Mouse (Mus musculus): Measurements from ENCODE around the gene Gm17387. TPM values are rescaled to one million over a fixed set of nuclear protein-coding genes. Genes with fewer than 3 reads are reported as not detected.

Gene Gm17387
- polyA plus RNA-seq, 1 experiment from 2014 or later = not detected

- ATAC-seq (ENCODE audit: extremely low read depth, insufficient number of reproducible peaks, low FRiP score, low TSS enrichment) = no peak
- Histone ChIP-seq H3K27me3 (replicated peaks) (peaks cover 94% of the 10 kb centered on the region), H3K4me1 (peaks cover 13% of the 10 kb centered on the region), H3K9ac (no peak overlapping the region), H3K4me3 (no peak overlapping the region), H3K36me3 (no peaks in the 10 kb centered on the region), H3K4me2 (no peak overlapping the region), H3K9me3 (no peaks in the 10 kb centered on the region), H3K27ac (replicated peaks) (no peak overlapping the region)
- WGBS = 75% methylated on average over 7 of the region's 7 CpGs
Measured at GRCm38 (mm10) chr7:141064175-141064574, 35.2 kb downstream of the Gm17387 start.

GRCm38 (mm10) chr7:141064576-141064975 lies 35.6 kb downstream of the Gm17387 start:
- Histone ChIP-seq H3K4me3 (no peak overlapping the region), H3K4me2 (no peak overlapping the region), H3K27me3 (replicated peaks) (peaks cover 93% of the 10 kb centered on the region), H3K36me3 (no peaks in the 10 kb centered on the region), H3K27ac (replicated peaks) (no peak overlapping the region), H3K4me1 (peaks cover 13% of the 10 kb centered on the region), H3K9me3 (no peaks in the 10 kb centered on the region), H3K9ac (no peak overlapping the region)
- ATAC-seq (ENCODE audit: extremely low read depth, insufficient number of reproducible peaks, low FRiP score, low TSS enrichment) = no peak
- WGBS = 81% methylated on average over 7 of the region's 7 CpGs

- H3K9me3 ChIP-seq = no peaks in the 10 kb centered on the region
- H3K9ac ChIP-seq = no peak overlapping the region
- H3K36me3 ChIP-seq = no peaks in the 10 kb centered on the region
- H3K27ac ChIP-seq (replicated peaks) = no peak overlapping the region
- H3K4me1 ChIP-seq = peaks cover 18% of the 10 kb centered on the region
- WGBS = 58% methylated on average over 19 of the region's 19 CpGs
- no peak for ATAC-seq (ENCODE audit: extremely low read depth, insufficient number of reproducible peaks, low FRiP score, low TSS enrichment)
- no peak overlapping the region for H3K4me3 ChIP-seq
- peaks cover 93% of the 10 kb centered on the region for H3K27me3 ChIP-seq (replicated peaks)
- no peak overlapping the region for H3K4me2 ChIP-seq
Measured at GRCm38 (mm10) chr7:141068351-141068750, 39.4 kb downstream of the Gm17387 start.

GRCm38 (mm10) chr7:141070058-141070862 lies 41.3 kb downstream of the Gm17387 start:
- peaks cover 89% of the 10 kb centered on the region for H3K27me3 ChIP-seq (replicated peaks)
- H3K27ac ChIP-seq (replicated peaks) = no peak overlapping the region
- H3K4me3 ChIP-seq = peak overlapping the region; percentile 50
- 2% methylated on average over 51 of the region's 51 CpGs for WGBS
- peak overlapping the region; percentile 79 for H3K4me2 ChIP-seq
- H3K36me3 ChIP-seq = no peaks in the 10 kb centered on the region
- H3K4me1 ChIP-seq = peaks cover 18% of the 10 kb centered on the region
- no peak for ATAC-seq (ENCODE audit: extremely low read depth, insufficient number of reproducible peaks, low FRiP score, low TSS enrichment)
- H3K9ac ChIP-seq = peak overlapping the region; percentile 70
- no peaks in the 10 kb centered on the region for H3K9me3 ChIP-seq

- peaks cover 92% of the 10 kb centered on the region for H3K27me3 ChIP-seq (replicated peaks)
- H3K4me3 ChIP-seq = no peak overlapping the region
- H3K36me3 ChIP-seq = no peaks in the 10 kb centered on the region
- H3K27ac ChIP-seq (replicated peaks) = no peak overlapping the region
- 21% methylated on average over 23 of the region's 23 CpGs for WGBS
- H3K9ac ChIP-seq = no peak overlapping the region
- peaks cover 18% of the 10 kb centered on the region for H3K4me1 ChIP-seq
- no peaks in the 10 kb centered on the region for H3K9me3 ChIP-seq
- peak overlapping the region; percentile 21 for H3K4me2 ChIP-seq
- no peak for ATAC-seq (ENCODE audit: extremely low read depth, insufficient number of reproducible peaks, low FRiP score, low TSS enrichment)
Measured at GRCm38 (mm10) chr7:141072017-141072745, 43.2 kb downstream of the Gm17387 start.

DNA sequence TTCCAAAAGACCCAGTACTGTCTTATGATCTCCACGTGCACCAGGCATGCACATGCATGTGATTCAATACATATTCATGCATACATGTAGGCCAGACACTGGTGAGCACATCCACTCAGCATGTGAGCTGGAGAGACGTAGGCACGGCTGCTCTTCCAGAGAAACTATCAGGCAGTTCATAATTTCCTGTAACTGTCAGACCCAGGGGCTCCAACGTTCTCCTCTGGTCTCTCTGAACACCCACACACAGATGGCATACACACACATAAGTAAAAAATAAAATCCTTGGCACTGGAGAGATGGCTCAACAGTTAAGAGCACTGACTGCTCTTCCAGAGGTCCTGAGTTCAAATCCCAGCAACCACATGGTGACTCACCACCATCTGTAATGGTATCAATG lies 44.9 kb downstream of the Gm17387 start:
- Histone ChIP-seq H3K27ac (replicated peaks) (no peak overlapping the region), H3K4me2 (no peak overlapping the region), H3K9me3 (no peaks in the 10 kb centered on the region), H3K4me3 (no peak overlapping the region), H3K9ac (no peak overlapping the region), H3K27me3 (replicated peaks) (peaks cover 92% of the 10 kb centered on the region), H3K36me3 (no peaks in the 10 kb centered on the region), H3K4me1 (peaks cover 18% of the 10 kb centered on the region)
- 84% methylated on average over 4 of the region's 4 CpGs for WGBS
- ATAC-seq (ENCODE audit: extremely low read depth, insufficient number of reproducible peaks, low FRiP score, low TSS enrichment) = no peak

DNA sequence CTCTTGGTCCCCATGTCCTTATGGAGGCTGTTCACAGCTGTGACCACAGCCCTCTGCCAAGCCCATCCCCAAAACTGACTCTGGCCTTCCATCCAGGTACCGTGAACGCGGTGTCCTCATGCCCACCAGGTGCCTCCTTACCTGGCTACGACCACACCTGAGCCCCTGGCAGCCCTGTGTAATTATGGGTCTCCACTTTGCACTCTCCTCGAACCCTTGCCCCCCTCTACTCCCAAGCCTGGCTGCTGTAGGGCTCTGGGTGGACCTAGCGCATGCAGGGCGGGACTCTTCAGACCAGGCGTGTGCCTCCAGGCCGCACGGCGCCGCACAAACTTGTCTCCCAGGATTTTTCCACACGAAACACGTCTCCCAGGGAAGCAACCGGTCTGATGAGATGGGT lies 48.9 kb downstream of the Gm17387 start, which contains the start of gene Pkp3:
Gene Pkp3, plus strand, starts transcription at position 378 of the 400 bp plus-strand sequence.
- H3K27me3 ChIP-seq (replicated peaks) = peaks cover 94% of the 10 kb centered on the region
- no peak for ATAC-seq (ENCODE audit: extremely low read depth, insufficient number of reproducible peaks, low FRiP score, low TSS enrichment)
- H3K27ac ChIP-seq (replicated peaks) = no peak within 1 kb of the TSS

GRCm38 (mm10) chr7:141078876-141079275 lies 49.9 kb downstream of the Gm17387 start:
- Histone ChIP-seq H3K36me3 (no peaks in the 10 kb centered on the region), H3K4me1 (no peaks in the 10 kb centered on the region), H3K27me3 (replicated peaks) (peaks cover 90% of the 10 kb centered on the region), H3K4me2 (no peak overlapping the region), H3K9ac (no peak overlapping the region), H3K27ac (replicated peaks) (no peak overlapping the region), H3K4me3 (no peak overlapping the region), H3K9me3 (no peaks in the 10 kb centered on the region)
- 79% methylated on average over 4 of the region's 4 CpGs for WGBS
- ATAC-seq (ENCODE audit: extremely low read depth, insufficient number of reproducible peaks, low FRiP score, low TSS enrichment) = no peak

More for the DNA sequence above, 48.9 kb downstream of the Gm17387 start, which contains the start of gene Pkp3:
- H3K4me3 ChIP-seq = no peak within 1 kb of the TSS
- 85% methylated on average over 15 of the region's 15 CpGs for WGBS
- H3K9ac ChIP-seq = no peak within 1 kb of the TSS
- H3K4me1 ChIP-seq = no peaks in the 10 kb centered on the region
- no peaks in the 10 kb centered on the region for H3K36me3 ChIP-seq
- H3K4me2 ChIP-seq = no peak within 1 kb of the TSS
- H3K9me3 ChIP-seq = no peaks in the 10 kb centered on the region

Other genes with a start within 250 kb of the Gm17387 start
- 0.23 and 0.29 TPM in 2 replicates for gene Syce1, start 241.3 kb upstream of the Gm17387 start, polyA plus RNA-seq (2015; fragmentation: Nextera tagmentation; extraction: Ambion mirVana)
- gene Zfp941, start 207.0 kb upstream of the Gm17387 start, polyA plus RNA-seq (2015; fragmentation: Nextera tagmentation; extraction: Ambion mirVana) = 0.66 and 0.90 TPM in 2 replicates
- 0.24 and 0.90 TPM in 2 replicates for gene Urah, start 194.1 kb upstream of the Gm17387 start, polyA plus RNA-seq (2015; fragmentation: Nextera tagmentation; extraction: Ambion mirVana)
- gene Scgb1c1, start 183.6 kb upstream of the Gm17387 start, polyA plus RNA-seq (2015; fragmentation: Nextera tagmentation; extraction: Ambion mirVana) = not detected in 2 replicates
- 0.09 TPM in 1 of 2 replicates, not detected in the other for gene Odf3, start 181.3 kb upstream of the Gm17387 start, polyA plus RNA-seq (2015; fragmentation: Nextera tagmentation; extraction: Ambion mirVana)
- not detected in 2 replicates for gene Gm45785, start 172.8 kb upstream of the Gm17387 start, polyA plus RNA-seq (2015; fragmentation: Nextera tagmentation; extraction: Ambion mirVana)
- 40.1 and 46.2 TPM in 2 replicates for gene Ric8a, start 172.2 kb upstream of the Gm17387 start, polyA plus RNA-seq (2015; fragmentation: Nextera tagmentation; extraction: Ambion mirVana)
- 28.6 and 29.0 TPM in 2 replicates for gene Bet1l, start 171.6 kb upstream of the Gm17387 start, polyA plus RNA-seq (2015; fragmentation: Nextera tagmentation; extraction: Ambion mirVana)
- gene Psmd13, start 147.2 kb upstream of the Gm17387 start, polyA plus RNA-seq (2015; fragmentation: Nextera tagmentation; extraction: Ambion mirVana) = 164 and 190 TPM in 2 replicates
- gene Sirt3, start 146.8 kb upstream of the Gm17387 start, polyA plus RNA-seq (2015; fragmentation: Nextera tagmentation; extraction: Ambion mirVana) = 40.7 and 48.7 TPM in 2 replicates
- 142 and 148 TPM in 2 replicates for gene Cox8b, start 128.7 kb upstream of the Gm17387 start, polyA plus RNA-seq (2015; fragmentation: Nextera tagmentation; extraction: Ambion mirVana)
- 0.05 and 0.20 TPM in 2 replicates for gene Nlrp6, start 108.2 kb upstream of the Gm17387 start, polyA plus RNA-seq (2015; fragmentation: Nextera tagmentation; extraction: Ambion mirVana)
- 13.1 and 13.8 TPM in 2 replicates for gene Pgghg, start 87.7 kb upstream of the Gm17387 start, polyA plus RNA-seq (2015; fragmentation: Nextera tagmentation; extraction: Ambion mirVana)
- gene Ifitm5, start 78.8 kb upstream of the Gm17387 start, polyA plus RNA-seq (2015; fragmentation: Nextera tagmentation; extraction: Ambion mirVana) = 1.2 TPM in 2 replicates
- gene Gm45717, start 73.2 kb upstream of the Gm17387 start, polyA plus RNA-seq (2015; fragmentation: Nextera tagmentation; extraction: Ambion mirVana) = not detected in 2 replicates
- gene Ifitm2, start 73.1 kb upstream of the Gm17387 start, polyA plus RNA-seq (2015; fragmentation: Nextera tagmentation; extraction: Ambion mirVana) = 505 and 535 TPM in 2 replicates
- 9.7 and 15.9 TPM in 2 replicates for gene Ifitm1, start 61.9 kb upstream of the Gm17387 start, polyA plus RNA-seq (2015; fragmentation: Nextera tagmentation; extraction: Ambion mirVana)
- gene Ifitm3, start 18.4 kb upstream of the Gm17387 start, polyA plus RNA-seq (2015; fragmentation: Nextera tagmentation; extraction: Ambion mirVana) = 73.2 and 78.1 TPM in 2 replicates
- gene Ifitm6, start 11.2 kb upstream of the Gm17387 start, polyA plus RNA-seq (2015; fragmentation: Nextera tagmentation; extraction: Ambion mirVana) = 0.24 and 0.31 TPM in 2 replicates
- gene B4galnt4, start 32.0 kb downstream of the Gm17387 start, polyA plus RNA-seq (2015; fragmentation: Nextera tagmentation; extraction: Ambion mirVana) = 1.6 and 2.7 TPM in 2 replicates
- gene Pkp3, start 49.1 kb downstream of the Gm17387 start, polyA plus RNA-seq (2015; fragmentation: Nextera tagmentation; extraction: Ambion mirVana) = 0.31 and 0.72 TPM in 2 replicates
- gene Sigirr, start 71.4 kb downstream of the Gm17387 start, polyA plus RNA-seq (2015; fragmentation: Nextera tagmentation; extraction: Ambion mirVana) = 3.4 and 3.5 TPM in 2 replicates
- 0.21 and 0.23 TPM in 2 replicates for gene Ano9, start 88.7 kb downstream of the Gm17387 start, polyA plus RNA-seq (2015; fragmentation: Nextera tagmentation; extraction: Ambion mirVana)
- 57.9 and 66.4 TPM in 2 replicates for gene Ptdss2, start 93.3 kb downstream of the Gm17387 start, polyA plus RNA-seq (2015; fragmentation: Nextera tagmentation; extraction: Ambion mirVana)
- gene Rnh1, start 143.7 kb downstream of the Gm17387 start, polyA plus RNA-seq (2015; fragmentation: Nextera tagmentation; extraction: Ambion mirVana) = 92.2 and 102 TPM in 2 replicates
- 67.5 and 90.7 TPM in 2 replicates for gene Hras, start 164.9 kb downstream of the Gm17387 start, polyA plus RNA-seq (2015; fragmentation: Nextera tagmentation; extraction: Ambion mirVana)
- gene Lrrc56, start 165.0 kb downstream of the Gm17387 start, polyA plus RNA-seq (2015; fragmentation: Nextera tagmentation; extraction: Ambion mirVana) = 3.1 and 3.3 TPM in 2 replicates
- 0.56 and 0.72 TPM in 2 replicates for gene Lmntd2, start 184.9 kb downstream of the Gm17387 start, polyA plus RNA-seq (2015; fragmentation: Nextera tagmentation; extraction: Ambion mirVana)
- 15.1 and 15.3 TPM in 2 replicates for gene Rassf7, start 186.7 kb downstream of the Gm17387 start, polyA plus RNA-seq (2015; fragmentation: Nextera tagmentation; extraction: Ambion mirVana)
- 43.5 and 46.2 TPM in 2 replicates for gene Phrf1, start 199.7 kb downstream of the Gm17387 start, polyA plus RNA-seq (2015; fragmentation: Nextera tagmentation; extraction: Ambion mirVana)
- 3.4 and 4.2 TPM in 2 replicates for gene Irf7, start 237.3 kb downstream of the Gm17387 start, polyA plus RNA-seq (2015; fragmentation: Nextera tagmentation; extraction: Ambion mirVana)
- gene Cdhr5, start 247.7 kb downstream of the Gm17387 start, polyA plus RNA-seq (2015; fragmentation: Nextera tagmentation; extraction: Ambion mirVana) = not detected in 2 replicates

Data from heart, embryonic 13.5 days (tissue).